Mouse (Mus musculus): ENCODE results near the gene Arl15. TPM values are rescaled to one million over a fixed set of nuclear protein-coding genes. Genes with fewer than 3 reads are reported as not detected.
A peak's percentile ranks its signal among the peaks of the same experiment; 100 is the strongest.
"Not testable (repeated sequence)": the region's sequence is repeated elsewhere in the genome, so short reads cannot be mapped to it uniquely, and the experiment has no call there.

Gene Arl15
- polyA plus RNA-seq, 1 experiment from 2014 or later, result 14.6 TPM

GRCm38 (mm10) chr13:113769829-113770228, 24.5 kb upstream of the Arl15 start:
- Histone ChIP-seq H3K4me1 (replicated peaks; ENCODE audit: control insufficient read depth, insufficient read depth, low read length) (no peaks in the 10 kb centered on the region), H3K4me2 (ENCODE audit: low read depth, low read length, severe bottlenecking) (no peak overlapping the region), H3K36me3 (ENCODE audit: control insufficient read depth, insufficient read depth, low read length) (no peaks in the 10 kb centered on the region), H3K4me3 (ENCODE audit: low read depth, low read length) (no peak overlapping the region), H3K9me3 (ENCODE audit: control insufficient read depth, low read length) (no peaks in the 10 kb centered on the region), H3K27ac (ENCODE audit: low read depth, low read length) (no peak overlapping the region), H3K9ac (ENCODE audit: low read length) (no peak overlapping the region), H3K27me3 (ENCODE audit: control insufficient read depth, insufficient read depth, low read length) (no peaks in the 10 kb centered on the region)
- no peak for DNase-seq (ENCODE audit: low spot score)
- WGBS, result 88% methylated on average over 3 of the region's 3 CpGs
- no peak for ATAC-seq (replicated peaks; ENCODE audit: low FRiP score)

- no peak overlapping the region for H3K9ac ChIP-seq (ENCODE audit: low read length)
- no peak overlapping the region for H3K4me3 ChIP-seq (ENCODE audit: low read depth, low read length)
- H3K4me1 ChIP-seq (replicated peaks; ENCODE audit: control insufficient read depth, insufficient read depth, low read length), result no peaks in the 10 kb centered on the region
- 93% methylated on average over 5 of the region's 5 CpGs for WGBS
- no peak overlapping the region for H3K27ac ChIP-seq (ENCODE audit: low read depth, low read length)
- no peaks in the 10 kb centered on the region for H3K9me3 ChIP-seq (ENCODE audit: control insufficient read depth, low read length)
- DNase-seq (ENCODE audit: low spot score), result no peak
- ATAC-seq (replicated peaks; ENCODE audit: low FRiP score), result no peak
- no peak overlapping the region for H3K4me2 ChIP-seq (ENCODE audit: low read depth, low read length, severe bottlenecking)
- no peaks in the 10 kb centered on the region for H3K27me3 ChIP-seq (ENCODE audit: control insufficient read depth, insufficient read depth, low read length)
- no peaks in the 10 kb centered on the region for H3K36me3 ChIP-seq (ENCODE audit: control insufficient read depth, insufficient read depth, low read length)
These were observed 24.0 kb upstream of the Arl15 start for GRCm38 (mm10) chr13:113770340-113770739.

GRCm38 (mm10) chr13:113771340-113771739, 23.0 kb upstream of the Arl15 start:
- Histone ChIP-seq H3K9ac (ENCODE audit: low read length) (no peak overlapping the region), H3K4me2 (ENCODE audit: low read depth, low read length, severe bottlenecking) (no peak overlapping the region), H3K27ac (ENCODE audit: low read depth, low read length) (no peak overlapping the region), H3K27me3 (ENCODE audit: control insufficient read depth, insufficient read depth, low read length) (no peaks in the 10 kb centered on the region), H3K4me1 (replicated peaks; ENCODE audit: control insufficient read depth, insufficient read depth, low read length) (no peaks in the 10 kb centered on the region), H3K36me3 (ENCODE audit: control insufficient read depth, insufficient read depth, low read length) (no peaks in the 10 kb centered on the region), H3K4me3 (ENCODE audit: low read depth, low read length) (no peak overlapping the region), H3K9me3 (ENCODE audit: control insufficient read depth, low read length) (no peaks in the 10 kb centered on the region)
- 32% methylated on average over 1 of the region's 1 CpGs for WGBS
- ATAC-seq (replicated peaks; ENCODE audit: low FRiP score) (no peak), DNase-seq (ENCODE audit: low spot score) (no peak)

- H3K27ac ChIP-seq (ENCODE audit: low read depth, low read length), result no peak overlapping the region
- H3K9ac ChIP-seq (ENCODE audit: low read length), result no peak overlapping the region
- DNase-seq (ENCODE audit: low spot score) (no peak), ATAC-seq (replicated peaks; ENCODE audit: low FRiP score) (no peak)
- no peak overlapping the region for H3K4me2 ChIP-seq (ENCODE audit: low read depth, low read length, severe bottlenecking)
- H3K4me3 ChIP-seq (ENCODE audit: low read depth, low read length), result no peak overlapping the region
- H3K4me1 ChIP-seq (replicated peaks; ENCODE audit: control insufficient read depth, insufficient read depth, low read length), result no peaks in the 10 kb centered on the region
- no peaks in the 10 kb centered on the region for H3K27me3 ChIP-seq (ENCODE audit: control insufficient read depth, insufficient read depth, low read length)
- H3K36me3 ChIP-seq (ENCODE audit: control insufficient read depth, insufficient read depth, low read length), result no peaks in the 10 kb centered on the region
- H3K9me3 ChIP-seq (ENCODE audit: control insufficient read depth, low read length), result no peaks in the 10 kb centered on the region
- WGBS, result 91% methylated on average over 8 of the region's 8 CpGs
These were observed 19.5 kb upstream of the Arl15 start for GRCm38 (mm10) chr13:113774799-113775198.

- WGBS, result 72% methylated on average over 10 of the region's 10 CpGs
- Histone ChIP-seq H3K9me3 (ENCODE audit: control insufficient read depth, low read length) (no peaks in the 10 kb centered on the region), H3K4me2 (ENCODE audit: low read depth, low read length, severe bottlenecking) (no peak overlapping the region), H3K4me3 (ENCODE audit: low read depth, low read length) (no peak overlapping the region), H3K27me3 (ENCODE audit: control insufficient read depth, insufficient read depth, low read length) (no peaks in the 10 kb centered on the region), H3K9ac (ENCODE audit: low read length) (no peak overlapping the region), H3K27ac (ENCODE audit: low read depth, low read length) (no peak overlapping the region), H3K36me3 (ENCODE audit: control insufficient read depth, insufficient read depth, low read length) (no peaks in the 10 kb centered on the region), H3K4me1 (replicated peaks; ENCODE audit: control insufficient read depth, insufficient read depth, low read length) (no peaks in the 10 kb centered on the region)
- no peak for DNase-seq (ENCODE audit: low spot score)
- no peak for ATAC-seq (replicated peaks; ENCODE audit: low FRiP score)
These were observed 18.8 kb upstream of the Arl15 start for GRCm38 (mm10) chr13:113775244-113776140.

GRCm38 (mm10) chr13:113785803-113786202, 8.5 kb upstream of the Arl15 start:
- Histone ChIP-seq H3K9ac (ENCODE audit: low read length) (no peak overlapping the region), H3K27ac (ENCODE audit: low read depth, low read length) (no peak overlapping the region), H3K36me3 (ENCODE audit: control insufficient read depth, insufficient read depth, low read length) (no peaks in the 10 kb centered on the region), H3K4me1 (replicated peaks; ENCODE audit: control insufficient read depth, insufficient read depth, low read length) (no peaks in the 10 kb centered on the region), H3K4me2 (ENCODE audit: low read depth, low read length, severe bottlenecking) (no peak overlapping the region), H3K27me3 (ENCODE audit: control insufficient read depth, insufficient read depth, low read length) (no peaks in the 10 kb centered on the region), H3K9me3 (ENCODE audit: control insufficient read depth, low read length) (no peaks in the 10 kb centered on the region), H3K4me3 (ENCODE audit: low read depth, low read length) (no peak overlapping the region)
- DNase-seq (ENCODE audit: low spot score), result no peak
- ATAC-seq (replicated peaks; ENCODE audit: low FRiP score), result no peak
- 91% methylated on average over 5 of the region's 5 CpGs for WGBS

GRCm38 (mm10) chr13:113787136-113787535, 7.2 kb upstream of the Arl15 start:
- DNase-seq (ENCODE audit: low spot score) (no peak), ATAC-seq (replicated peaks; ENCODE audit: low FRiP score) (no peak)
- Histone ChIP-seq H3K27me3 (ENCODE audit: control insufficient read depth, insufficient read depth, low read length) (no peaks in the 10 kb centered on the region), H3K9me3 (ENCODE audit: control insufficient read depth, low read length) (no peaks in the 10 kb centered on the region), H3K4me3 (ENCODE audit: low read depth, low read length) (no peak overlapping the region), H3K4me2 (ENCODE audit: low read depth, low read length, severe bottlenecking) (no peak overlapping the region), H3K4me1 (replicated peaks; ENCODE audit: control insufficient read depth, insufficient read depth, low read length) (no peaks in the 10 kb centered on the region), H3K27ac (ENCODE audit: low read depth, low read length) (no peak overlapping the region), H3K36me3 (ENCODE audit: control insufficient read depth, insufficient read depth, low read length) (no peaks in the 10 kb centered on the region), H3K9ac (ENCODE audit: low read length) (no peak overlapping the region)
- WGBS, result 68% methylated on average over 8 of the region's 8 CpGs

- H3K4me3 ChIP-seq (ENCODE audit: low read depth, low read length); H3K4me2 ChIP-seq (ENCODE audit: low read depth, low read length, severe bottlenecking); DNase-seq (ENCODE audit: low spot score); H3K9ac ChIP-seq (ENCODE audit: low read length); H3K9me3 ChIP-seq (ENCODE audit: control insufficient read depth, low read length); H3K27me3 ChIP-seq (ENCODE audit: control insufficient read depth, insufficient read depth, low read length); H3K4me1 ChIP-seq (replicated peaks; ENCODE audit: control insufficient read depth, insufficient read depth, low read length); H3K27ac ChIP-seq (ENCODE audit: low read depth, low read length); ATAC-seq (replicated peaks; ENCODE audit: low FRiP score); H3K36me3 ChIP-seq (ENCODE audit: control insufficient read depth, insufficient read depth, low read length): not testable (repeated sequence)
- WGBS, result 93% methylated on average over 1 of the region's 3 CpGs
These were observed 4.3 kb upstream of the Arl15 start for GRCm38 (mm10) chr13:113790016-113790415.

GRCm38 (mm10) chr13:113793637-113794036, 668 bp upstream of the Arl15 start:
- no peak for ATAC-seq (replicated peaks; ENCODE audit: low FRiP score)
- Histone ChIP-seq H3K4me1 (replicated peaks; ENCODE audit: control insufficient read depth, insufficient read depth, low read length) (peaks cover 2% of the 10 kb centered on the region; the same call in 1 of the 2 replicates), H3K9ac (ENCODE audit: low read length) (peak overlapping the region; percentile 82), H3K4me3 (ENCODE audit: low read depth, low read length) (peak overlapping the region; percentile 77), H3K9me3 (ENCODE audit: control insufficient read depth, low read length) (no peaks in the 10 kb centered on the region), H3K27ac (ENCODE audit: low read depth, low read length) (peak overlapping the region; percentile 76), H3K27me3 (ENCODE audit: control insufficient read depth, insufficient read depth, low read length) (no peaks in the 10 kb centered on the region), H3K4me2 (ENCODE audit: low read depth, low read length, severe bottlenecking) (peak overlapping the region; percentile 57), H3K36me3 (ENCODE audit: control insufficient read depth, insufficient read depth, low read length) (no peaks in the 10 kb centered on the region)
- no peak for DNase-seq (ENCODE audit: low spot score)
- WGBS, result 67% methylated on average over 9 of the region's 9 CpGs
